Mouse (Mus musculus) colon, adult 2 months (tissue): ENCODE data around the gene Mchr1. TPM values are rescaled to one million over a fixed set of nuclear protein-coding genes. Genes with fewer than 3 reads are reported as not detected.

ENCODE experiments used
- polyA plus RNA-seq: library from polyadenylated mRNA; depleted of rRNA; stranded (reverse); fragments of >200 nt; gene quantifications from 2 replicates; pipeline ENCODE4 v1.2.3, GENCODE M21; 2012; rRNA removed

Gene Mchr1
- 1.9 and 2.4 TPM in 2 replicates for polyA plus RNA-seq

DNA sequence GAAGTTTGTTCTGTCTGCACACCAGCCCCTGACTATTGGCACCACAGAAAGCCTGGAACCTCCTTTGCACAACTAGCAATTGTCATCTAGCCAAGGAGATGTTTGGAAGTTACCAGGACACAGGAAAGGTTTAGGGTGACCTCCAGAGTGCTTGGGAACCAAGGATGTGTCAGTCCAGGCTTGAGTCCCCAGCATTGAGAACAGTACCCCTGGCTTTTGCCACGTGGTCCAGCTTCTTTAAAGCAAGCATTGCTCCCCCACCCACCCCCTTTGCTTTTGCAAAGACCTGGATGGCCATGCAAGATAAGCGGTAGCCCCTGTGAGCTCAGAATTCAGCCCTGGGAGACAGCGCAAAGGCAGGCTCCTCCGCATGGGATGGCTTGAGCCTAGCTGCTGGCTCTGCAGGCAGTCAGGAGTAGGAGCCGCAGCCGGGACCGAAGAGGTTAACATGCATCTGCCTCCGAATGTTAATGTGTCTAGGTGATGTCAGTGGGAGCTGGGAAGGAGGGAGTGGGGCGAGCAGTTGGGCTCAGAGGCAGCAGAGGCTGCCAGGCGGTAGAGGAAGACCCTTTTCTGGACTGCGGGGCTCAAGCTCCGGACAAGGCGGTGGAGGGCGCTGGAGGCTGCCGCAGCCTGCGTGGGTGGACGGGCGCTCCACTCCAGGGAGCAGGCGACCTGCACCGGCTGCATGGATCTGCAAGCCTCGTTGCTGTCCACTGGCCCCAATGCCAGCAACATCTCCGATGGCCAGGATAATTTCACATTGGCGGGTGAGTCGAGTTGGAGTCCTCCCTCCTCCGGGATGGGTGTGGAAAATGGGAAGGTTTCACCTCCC is at the start of gene Mchr1:
Gene Mchr1, plus strand, starts transcription at position 414 of the 835 bp plus-strand sequence.

DNA sequence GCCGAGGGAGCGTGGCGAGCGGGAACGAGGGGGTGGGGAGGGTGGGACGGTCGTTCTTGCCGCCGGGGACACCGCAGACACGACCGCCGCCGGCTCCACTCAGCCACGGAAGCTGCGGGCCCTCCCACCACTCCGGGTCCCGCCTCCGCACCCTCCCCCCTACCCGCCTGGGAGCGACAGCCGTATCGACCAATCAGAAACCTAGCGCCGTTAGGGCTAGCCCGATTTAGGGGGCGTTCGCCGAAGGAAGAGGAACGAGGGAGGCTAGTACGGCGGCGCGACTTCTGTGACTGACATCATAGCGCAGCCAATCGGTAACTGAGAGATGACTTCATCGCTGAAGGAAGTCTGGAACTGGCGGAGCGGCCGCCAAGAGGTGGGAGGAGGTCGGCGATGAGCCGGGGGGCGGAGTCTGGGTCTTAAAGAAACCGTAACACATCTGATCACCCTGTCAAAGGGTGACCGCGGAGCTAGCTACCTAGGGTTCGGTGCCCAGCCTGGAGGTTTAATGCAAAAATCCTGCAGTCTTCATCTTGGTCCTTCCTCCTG is 44.6 kb upstream of the Mchr1 start, which contains the start of gene Mrtfa:
Gene Mrtfa, minus strand, starts transcription at position 128 of the 549 bp plus-strand sequence.

Other genes with a start within 250 kb of the Mchr1 start
- 32.6 and 38.4 TPM in 2 replicates for gene Mrtfa, start 44.7 kb upstream of the Mchr1 start, polyA plus RNA-seq
- gene Slc25a17, start 125.3 kb downstream of the Mchr1 start, polyA plus RNA-seq: 16.3 and 18.6 TPM in 2 replicates
- gene St13, start 164.6 kb downstream of the Mchr1 start, polyA plus RNA-seq: 11.1 and 17.4 TPM in 2 replicates
- gene Xpnpep3, start 164.6 kb downstream of the Mchr1 start, polyA plus RNA-seq: 4.1 and 6.1 TPM in 2 replicates
- 0.08 TPM in 2 replicates for gene Dnajb7, start 172.8 kb downstream of the Mchr1 start, polyA plus RNA-seq
- gene Rbx1, start 230.8 kb downstream of the Mchr1 start, polyA plus RNA-seq: 38.2 and 45.9 TPM in 2 replicates